Mouse (Mus musculus): ENCODE results near the gene Gm49322. TPM values are rescaled to one million over a fixed set of nuclear protein-coding genes. Genes with fewer than 3 reads are reported as not detected.

Gm49322 gene
- polyA plus RNA-seq, 1 experiment from 2014 or later = 1.2 TPM

GRCm38 (mm10) chr10:80572477-80572876 lies 33.3 kb upstream of the Gm49322 start:
- H3K9ac ChIP-seq = no peak overlapping the region

DNA sequence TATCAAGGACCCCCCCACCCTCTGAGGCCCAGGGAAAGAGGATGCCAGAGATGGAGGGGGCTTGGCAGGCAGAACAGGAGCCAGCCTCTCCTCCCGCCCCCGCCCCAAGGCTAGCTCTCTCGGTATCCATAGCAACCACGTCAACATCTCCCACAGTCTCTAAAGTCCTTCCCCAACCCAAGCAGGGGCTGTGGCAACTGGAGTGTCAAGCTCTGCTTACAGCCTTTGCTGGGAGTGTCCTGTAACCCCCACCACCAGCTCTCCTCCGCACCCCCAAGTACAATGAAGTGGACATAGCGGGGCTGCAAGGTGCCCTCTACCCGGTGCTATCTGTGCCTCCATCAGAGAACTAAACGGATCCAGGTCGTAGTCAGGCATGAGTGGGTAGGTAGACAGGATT lies 31.9 kb upstream of the Gm49322 start:
- Histone ChIP-seq H3K36me3 (no peaks in the 10 kb centered on the region), H3K4me3 (no peak overlapping the region), H3K4me2 (peak overlapping the region; percentile 19; the same call in 1 of the 2 replicates), H3K27me3 (no peaks in the 10 kb centered on the region), H3K9me3 (replicated peaks) (no peaks in the 10 kb centered on the region), H3K27ac (no peak overlapping the region), H3K4me1 (replicated peaks) (peaks cover 86% of the 10 kb centered on the region), H3K9ac (peak overlapping the region; percentile 34; the same call in 1 of the 2 replicates)
- 49% methylated on average over 9 of the region's 9 CpGs for WGBS
- ATAC-seq (replicated peaks; ENCODE audit: insufficient number of reproducible peaks, insufficient read depth, low FRiP score, low read depth) = no peak

More at GRCm38 (mm10) chr10:80572477-80572876, 33.3 kb upstream of the Gm49322 start:
- 74% methylated on average over 2 of the region's 2 CpGs for WGBS
- Histone ChIP-seq H3K4me2 (no peak overlapping the region), H3K27ac (no peak overlapping the region), H3K36me3 (peaks cover 7% of the 10 kb centered on the region; the same call in 1 of the 2 replicates), H3K4me1 (replicated peaks) (peaks cover 75% of the 10 kb centered on the region), H3K9me3 (replicated peaks) (no peaks in the 10 kb centered on the region), H3K27me3 (no peaks in the 10 kb centered on the region), H3K4me3 (no peak overlapping the region)
- ATAC-seq (replicated peaks; ENCODE audit: insufficient number of reproducible peaks, insufficient read depth, low FRiP score, low read depth) = no peak

DNA sequence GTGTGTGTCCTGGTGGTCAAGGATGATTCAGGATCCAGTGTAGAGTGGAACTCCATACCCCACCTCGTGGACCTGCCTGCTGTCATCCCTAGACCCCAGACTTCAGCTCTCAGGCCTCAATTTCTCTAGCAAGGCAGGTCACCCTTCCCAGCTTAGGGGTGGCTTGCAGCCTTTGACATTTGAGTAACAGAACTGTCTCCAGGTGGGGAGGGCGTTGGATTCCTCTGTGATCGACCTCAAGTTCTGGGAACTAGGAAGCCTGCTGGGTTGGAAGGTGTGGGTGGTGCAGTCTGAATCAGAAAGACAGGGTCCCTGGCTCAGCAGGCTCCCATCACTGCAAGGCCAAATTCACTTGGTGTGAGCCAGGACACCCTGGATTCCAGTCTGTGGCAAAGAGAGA lies 30.9 kb upstream of the Gm49322 start:
- Histone ChIP-seq H3K4me3 (peak overlapping the region; percentile 89; the same call in 1 of the 2 replicates), H3K9me3 (replicated peaks) (no peaks in the 10 kb centered on the region), H3K27ac (no peak overlapping the region), H3K36me3 (no peaks in the 10 kb centered on the region), H3K9ac (no peak overlapping the region), H3K27me3 (no peaks in the 10 kb centered on the region), H3K4me1 (replicated peaks) (peaks cover 78% of the 10 kb centered on the region), H3K4me2 (peak overlapping the region; percentile 91; the same call in 1 of the 2 replicates)
- no peak for ATAC-seq (replicated peaks; ENCODE audit: insufficient number of reproducible peaks, insufficient read depth, low FRiP score, low read depth)
- 80% methylated on average over 3 of the region's 3 CpGs for WGBS

- no peaks in the 10 kb centered on the region for H3K36me3 ChIP-seq
- peak overlapping the region; percentile 80 for H3K9ac ChIP-seq
- H3K27me3 ChIP-seq = no peaks in the 10 kb centered on the region
- no peaks in the 10 kb centered on the region for H3K9me3 ChIP-seq (replicated peaks)
- no peak for ATAC-seq (replicated peaks; ENCODE audit: insufficient number of reproducible peaks, insufficient read depth, low FRiP score, low read depth)
- H3K27ac ChIP-seq = no peak overlapping the region
- H3K4me1 ChIP-seq (replicated peaks) = peaks cover 68% of the 10 kb centered on the region
- WGBS = 12% methylated on average over 17 of the region's 17 CpGs
- peak overlapping the region; percentile 91 for H3K4me2 ChIP-seq
- peak overlapping the region; percentile 89 for H3K4me3 ChIP-seq
These were observed 29.9 kb upstream of the Gm49322 start for GRCm38 (mm10) chr10:80575925-80576324.

- Histone ChIP-seq H3K4me1 (replicated peaks) (peaks cover 62% of the 10 kb centered on the region), H3K27me3 (no peaks in the 10 kb centered on the region), H3K9me3 (replicated peaks) (no peaks in the 10 kb centered on the region), H3K36me3 (no peaks in the 10 kb centered on the region), H3K4me3 (peak overlapping the region; percentile 89), H3K27ac (peak overlapping the region; percentile 94), H3K9ac (peak overlapping the region; percentile 80), H3K4me2 (peak overlapping the region; percentile 91)
- WGBS = under 1% methylated on average over 87 of the region's 96 CpGs
- ATAC-seq (replicated peaks; ENCODE audit: insufficient number of reproducible peaks, insufficient read depth, low FRiP score, low read depth) = peak; percentile 0; the same call in 1 of the 2 replicates
These were observed 29.2 kb upstream of the Gm49322 start for GRCm38 (mm10) chr10:80576351-80577194.

GRCm38 (mm10) chr10:80577195-80578130 lies 28.4 kb upstream of the Gm49322 start, which contains the start of gene Klf16:
Gene Klf16 (minus strand): TSS chr10:80577321.
- Histone ChIP-seq H3K9ac (peak within 1 kb of the TSS; percentile 80), H3K4me3 (peak within 1 kb of the TSS; percentile 89), H3K4me2 (peak within 1 kb of the TSS; percentile 91), H3K9me3 (replicated peaks) (no peaks in the 10 kb centered on the region), H3K4me1 (replicated peaks) (peaks cover 53% of the 10 kb centered on the region), H3K27ac (peak within 1 kb of the TSS; percentile 94), H3K27me3 (no peaks in the 10 kb centered on the region), H3K36me3 (0 out of 2 replicates have a peak, but pooled peaks cover 5% of the 10 kb centered on the region)
- ATAC-seq (replicated peaks; ENCODE audit: insufficient number of reproducible peaks, insufficient read depth, low FRiP score, low read depth) = peak; percentile 85
- under 1% methylated on average over 86 of the region's 97 CpGs for WGBS

- H3K27me3 ChIP-seq = no peaks in the 10 kb centered on the region
- H3K9ac ChIP-seq = peak overlapping the region; percentile 80
- no peaks in the 10 kb centered on the region for H3K9me3 ChIP-seq (replicated peaks)
- H3K36me3 ChIP-seq = peaks cover 9% of the 10 kb centered on the region
- H3K4me2 ChIP-seq = peak overlapping the region; percentile 91
- H3K4me3 ChIP-seq = peak overlapping the region; percentile 89
- H3K27ac ChIP-seq = peak overlapping the region; percentile 94
- WGBS = under 1% methylated on average over 29 of the region's 29 CpGs
- peaks cover 48% of the 10 kb centered on the region for H3K4me1 ChIP-seq (replicated peaks)
- ATAC-seq (replicated peaks; ENCODE audit: insufficient number of reproducible peaks, insufficient read depth, low FRiP score, low read depth) = peak; percentile 29; the same call in 1 of the 2 replicates
These were observed 27.6 kb upstream of the Gm49322 start for GRCm38 (mm10) chr10:80578131-80578750.

DNA sequence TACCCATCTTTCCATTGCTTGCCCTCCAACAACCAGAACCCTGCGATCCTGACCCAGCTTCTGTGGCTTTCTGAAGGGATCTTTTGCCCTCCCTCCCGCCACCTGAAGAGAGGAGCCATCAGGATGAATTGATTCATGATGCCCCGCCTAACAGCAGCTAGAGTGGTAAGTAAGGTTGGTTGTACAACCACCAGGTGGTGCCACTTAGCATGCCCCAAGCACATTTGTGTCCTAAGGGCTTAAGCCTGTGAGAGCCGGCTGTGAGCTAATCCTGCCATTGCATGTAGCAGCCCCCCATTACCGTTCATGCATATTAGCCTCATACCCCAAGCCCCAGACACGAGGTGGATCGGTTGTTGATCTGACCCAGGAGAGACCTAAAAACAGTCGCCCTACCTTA lies 26.9 kb upstream of the Gm49322 start:
- Histone ChIP-seq H3K9me3 (replicated peaks) (no peaks in the 10 kb centered on the region), H3K27me3 (no peaks in the 10 kb centered on the region), H3K27ac (peak overlapping the region; percentile 94), H3K9ac (no peak overlapping the region), H3K36me3 (peaks cover 14% of the 10 kb centered on the region), H3K4me3 (no peak overlapping the region), H3K4me2 (peak overlapping the region; percentile 91), H3K4me1 (replicated peaks) (peaks cover 47% of the 10 kb centered on the region)
- WGBS = 14% methylated on average over 8 of the region's 8 CpGs
- ATAC-seq (replicated peaks; ENCODE audit: insufficient number of reproducible peaks, insufficient read depth, low FRiP score, low read depth) = no peak

DNA sequence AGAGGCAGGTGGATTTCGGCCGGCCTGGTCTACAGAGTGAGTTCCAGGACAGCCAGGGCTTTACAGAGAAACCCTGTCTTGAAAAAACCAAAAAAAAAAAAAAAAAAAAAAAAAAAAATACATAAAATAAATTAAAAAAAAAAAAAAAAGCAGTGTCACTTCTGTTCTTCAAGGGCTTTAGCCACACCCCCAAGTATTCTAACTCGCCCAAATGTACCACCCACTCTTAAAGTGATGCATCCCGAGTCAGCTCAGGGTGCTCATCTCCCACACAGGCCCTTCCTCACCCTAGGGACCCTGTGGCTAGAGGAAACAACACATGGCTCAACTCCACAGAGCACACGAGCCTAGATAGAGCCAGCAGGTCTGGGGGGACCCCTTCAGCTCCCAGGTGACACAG lies 22.8 kb upstream of the Gm49322 start:
- H3K4me1 ChIP-seq (replicated peaks) = peaks cover 53% of the 10 kb centered on the region
- H3K9ac ChIP-seq = no peak overlapping the region
- no peaks in the 10 kb centered on the region for H3K27me3 ChIP-seq
- H3K4me3 ChIP-seq = no peak overlapping the region
- H3K36me3 ChIP-seq = peaks cover 26% of the 10 kb centered on the region
- no peak for ATAC-seq (replicated peaks; ENCODE audit: insufficient number of reproducible peaks, insufficient read depth, low FRiP score, low read depth)
- no peaks in the 10 kb centered on the region for H3K9me3 ChIP-seq (replicated peaks)
- no peak overlapping the region for H3K4me2 ChIP-seq
- no peak overlapping the region for H3K27ac ChIP-seq
- 77% methylated on average over 5 of the region's 5 CpGs for WGBS

- H3K27ac ChIP-seq = 0 out of 2 replicates have a peak overlapping the region, but pooled peaks have one; percentile 46
- H3K4me2 ChIP-seq = no peak overlapping the region; the same call in 1 of the 2 replicates
- ATAC-seq (replicated peaks; ENCODE audit: insufficient number of reproducible peaks, insufficient read depth, low FRiP score, low read depth) = no peak
- H3K9ac ChIP-seq = no peak overlapping the region
- H3K4me3 ChIP-seq = no peak overlapping the region
- peaks cover 53% of the 10 kb centered on the region for H3K4me1 ChIP-seq (replicated peaks)
- H3K27me3 ChIP-seq = no peaks in the 10 kb centered on the region
- 52% methylated on average over 12 of the region's 12 CpGs for WGBS
- no peaks in the 10 kb centered on the region for H3K9me3 ChIP-seq (replicated peaks)
- peaks cover 26% of the 10 kb centered on the region for H3K36me3 ChIP-seq
These were observed 21.8 kb upstream of the Gm49322 start for GRCm38 (mm10) chr10:80584045-80584488.
